Mouse (Mus musculus): ENCODE data around the gene Nyap1. TPM values are rescaled to one million over a fixed set of nuclear protein-coding genes. Genes with fewer than 3 reads are reported as not detected.

The Nyap1 gene
- under 1 TPM; 0.98 to 0.99 TPM for total RNA-seq (2021)

DNA sequence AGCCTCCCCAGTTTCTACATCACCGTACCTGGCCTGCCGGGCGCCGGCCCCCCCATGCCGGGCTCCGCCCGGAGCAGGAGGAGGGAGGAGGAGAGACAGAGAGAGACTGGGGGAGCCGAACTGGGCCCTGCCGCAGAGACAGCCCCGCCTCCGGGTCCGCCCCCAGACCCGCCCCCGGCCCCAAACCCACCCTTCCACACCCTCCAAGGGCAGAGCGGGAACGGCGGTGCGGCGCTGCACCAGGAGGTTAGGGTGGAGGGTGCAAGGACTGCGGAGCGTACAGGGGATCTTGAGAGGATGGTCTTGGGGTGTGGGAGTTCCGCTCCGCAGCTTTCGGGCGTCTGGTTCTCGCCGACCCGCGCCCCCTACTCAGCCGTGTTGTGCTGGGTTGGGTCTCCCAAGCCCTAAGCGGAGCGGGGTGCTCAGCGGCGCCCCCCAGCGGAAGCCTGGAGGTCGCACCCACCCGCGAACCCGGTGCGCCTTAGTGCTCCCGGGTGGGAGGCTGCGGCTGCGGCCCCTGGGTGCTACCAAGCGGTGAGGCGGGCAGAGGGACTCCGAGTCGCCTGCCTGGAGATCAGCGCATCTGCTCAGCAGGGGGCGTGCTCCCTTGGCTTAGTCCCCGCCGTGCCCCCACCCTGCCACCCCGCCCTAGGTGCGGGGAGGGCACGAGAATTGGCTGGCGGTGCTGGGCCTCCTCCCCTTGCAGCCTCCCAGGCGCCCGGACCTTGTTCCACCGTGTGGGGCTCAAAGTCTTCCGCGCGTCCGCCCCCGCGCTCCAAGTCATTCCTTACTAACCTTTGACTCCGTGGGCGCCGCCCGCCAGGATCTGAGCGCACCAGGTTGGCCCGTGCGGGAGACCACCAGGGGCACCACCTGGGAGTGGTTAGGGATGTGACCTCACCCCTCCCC lies at the start of gene Nyap1:
Gene Nyap1, minus strand, starts transcription at position 585 of the 909 bp plus-strand sequence.
- intact Hi-C loops (cut with DNase I), result no loop called here
- peak; percentile 42 for DNase-seq (ENCODE audit: low spot score)

DNA sequence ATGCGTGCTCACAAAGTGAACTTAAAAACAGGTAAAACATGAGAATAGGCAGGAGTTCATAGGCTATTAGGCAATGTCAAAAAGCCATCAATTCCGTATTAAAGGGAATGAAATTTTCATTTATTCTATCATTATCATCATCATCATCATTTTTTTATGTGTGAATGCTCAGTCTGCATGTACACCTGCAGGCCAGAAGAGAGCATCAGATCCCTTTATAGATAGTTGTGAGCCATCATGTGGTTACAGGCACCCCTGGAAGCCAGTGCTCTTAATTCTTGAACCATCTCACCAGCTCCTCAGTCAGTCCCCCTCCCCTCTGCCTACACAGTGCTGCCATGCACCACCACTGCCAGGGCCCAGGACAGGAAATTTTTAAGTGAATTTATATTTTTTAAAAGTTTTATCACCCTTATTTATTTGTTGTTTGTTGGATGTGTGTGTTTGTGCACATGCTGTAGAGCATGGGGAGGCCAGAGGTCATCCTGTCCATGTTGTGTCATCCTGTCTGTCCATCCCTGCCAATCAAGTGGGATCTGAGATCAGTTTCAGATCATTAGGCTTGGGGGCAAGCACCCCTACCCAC lies 47.6 kb upstream of the Nyap1 start:
- DNase-seq (ENCODE audit: low spot score), result no peak
- intact Hi-C loops (cut with DNase I), result loop anchor here (5.0 kb wide), 1 partner anchor 378 kb away; no protein-coding TSS in a partner anchor

DNA sequence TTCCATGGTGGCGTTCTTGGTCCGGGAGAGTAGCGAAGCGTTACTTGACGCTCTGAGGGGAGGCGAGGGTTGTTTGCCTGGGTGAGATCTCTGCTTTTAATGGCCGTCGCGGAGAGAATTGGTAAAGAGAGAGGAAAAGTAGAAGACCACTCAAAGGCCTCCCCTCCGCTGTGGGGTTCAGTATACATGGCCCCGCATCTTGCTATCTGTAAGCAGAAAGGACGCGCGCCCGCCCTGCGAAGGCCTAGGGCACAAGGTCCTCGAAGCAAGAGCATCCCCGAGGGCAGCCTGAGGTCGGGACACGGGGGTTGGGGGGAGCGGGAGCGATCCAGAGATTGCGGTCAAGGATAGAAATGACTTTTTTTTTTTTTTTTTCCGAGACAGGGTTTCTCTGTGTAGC lies 46.8 kb upstream of the Nyap1 start:
- no peak for DNase-seq (ENCODE audit: low spot score)
- intact Hi-C loops (cut with DNase I), result loop anchor here (5.0 kb wide), 1 partner anchor 379 kb away; no protein-coding TSS in a partner anchor

DNA sequence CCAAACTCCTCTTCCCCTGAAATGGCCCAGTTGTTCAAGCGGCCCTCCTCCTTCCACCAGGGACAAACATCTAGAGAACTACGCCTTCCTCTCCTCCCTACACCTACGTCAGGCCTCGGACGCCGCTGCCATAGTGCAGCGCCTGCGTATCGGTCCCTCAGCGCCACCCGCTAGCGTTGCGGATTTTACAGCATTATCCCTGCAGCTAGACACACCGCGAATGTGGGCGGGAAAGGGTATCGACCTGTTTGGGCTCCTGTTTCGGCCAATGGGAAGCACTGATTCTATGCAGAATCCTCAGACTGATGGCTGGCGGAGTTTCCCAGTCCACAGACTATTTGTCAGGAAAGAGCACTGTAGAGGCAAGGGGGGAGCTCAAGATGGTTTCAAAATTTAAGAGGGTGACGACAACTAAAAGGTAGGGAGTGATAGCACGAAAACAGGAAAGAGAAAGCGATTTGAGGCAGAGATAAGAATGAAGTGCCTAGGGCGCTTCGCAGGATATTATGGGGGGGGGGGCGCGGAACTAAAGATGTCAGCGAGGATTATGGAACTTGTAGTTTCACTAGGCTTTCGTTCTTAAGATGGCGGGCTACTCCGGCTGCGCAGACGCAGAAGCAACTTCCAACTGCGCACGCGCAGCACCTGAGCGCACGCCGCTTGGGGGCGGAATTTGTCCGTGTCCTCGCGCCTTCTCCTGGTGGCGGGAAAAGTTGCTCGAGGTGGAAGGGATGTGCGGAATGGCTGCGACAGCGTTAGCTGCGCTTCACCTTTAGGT lies 45.9 kb upstream of the Nyap1 start, which contains the start of the genes Mepce and Zcwpw1:
Gene Mepce, minus strand, starts transcription at position 505 of the 778 bp plus-strand sequence.
Gene Zcwpw1, plus strand, starts transcription at position 648 of the 778 bp plus-strand sequence.
- intact Hi-C loops (cut with DNase I), result loop anchor here (5.0 kb wide), 1 partner anchor 380 kb away; no protein-coding TSS in a partner anchor
- DNase-seq (ENCODE audit: low spot score), result peak; percentile 89

DNA sequence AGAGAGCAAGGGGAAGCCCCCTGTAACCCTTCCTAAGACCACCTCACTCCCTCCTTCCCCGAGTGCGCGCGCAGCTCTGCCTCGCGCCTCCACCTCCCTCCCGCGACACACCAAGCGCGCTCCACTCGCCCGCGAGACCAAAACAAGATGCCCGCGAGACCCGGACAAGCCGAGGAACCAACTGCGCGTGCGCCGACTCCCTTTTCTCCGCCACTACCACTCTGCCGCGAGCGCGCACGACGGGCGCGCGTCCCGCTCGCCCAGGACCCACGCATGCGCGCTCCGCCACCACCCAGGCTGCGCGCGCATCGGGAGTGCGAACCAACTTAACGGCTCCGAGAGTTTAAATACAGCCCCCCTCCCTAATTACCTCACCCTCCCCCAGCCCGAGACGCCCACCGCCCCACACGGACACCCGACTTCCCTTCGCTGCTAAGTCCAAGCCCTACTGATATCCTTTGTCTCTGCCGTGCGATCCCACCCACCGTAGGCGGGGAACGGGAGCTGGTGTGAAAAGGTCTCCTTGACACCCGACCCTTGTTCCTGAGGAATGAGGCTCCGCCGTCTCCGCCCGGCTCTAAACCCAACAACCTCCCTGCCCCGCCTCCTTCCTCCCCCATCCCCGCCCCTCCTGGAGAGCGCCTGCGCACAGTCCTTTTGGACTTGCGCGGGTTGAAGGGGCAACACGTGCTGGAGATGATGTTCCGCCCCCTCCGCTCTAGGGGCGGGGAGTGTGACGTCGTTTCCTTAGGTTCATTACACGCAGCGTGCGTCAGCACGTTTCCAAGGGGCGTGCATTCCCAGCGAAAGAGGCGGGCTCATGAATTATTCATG lies 44.9 kb upstream of the Nyap1 start:
- DNase-seq (ENCODE audit: low spot score), result peak; percentile 98
- intact Hi-C loops (cut with DNase I), result loop anchor here (5.0 kb wide), 1 partner anchor 381 kb away; no protein-coding TSS in a partner anchor

DNA sequence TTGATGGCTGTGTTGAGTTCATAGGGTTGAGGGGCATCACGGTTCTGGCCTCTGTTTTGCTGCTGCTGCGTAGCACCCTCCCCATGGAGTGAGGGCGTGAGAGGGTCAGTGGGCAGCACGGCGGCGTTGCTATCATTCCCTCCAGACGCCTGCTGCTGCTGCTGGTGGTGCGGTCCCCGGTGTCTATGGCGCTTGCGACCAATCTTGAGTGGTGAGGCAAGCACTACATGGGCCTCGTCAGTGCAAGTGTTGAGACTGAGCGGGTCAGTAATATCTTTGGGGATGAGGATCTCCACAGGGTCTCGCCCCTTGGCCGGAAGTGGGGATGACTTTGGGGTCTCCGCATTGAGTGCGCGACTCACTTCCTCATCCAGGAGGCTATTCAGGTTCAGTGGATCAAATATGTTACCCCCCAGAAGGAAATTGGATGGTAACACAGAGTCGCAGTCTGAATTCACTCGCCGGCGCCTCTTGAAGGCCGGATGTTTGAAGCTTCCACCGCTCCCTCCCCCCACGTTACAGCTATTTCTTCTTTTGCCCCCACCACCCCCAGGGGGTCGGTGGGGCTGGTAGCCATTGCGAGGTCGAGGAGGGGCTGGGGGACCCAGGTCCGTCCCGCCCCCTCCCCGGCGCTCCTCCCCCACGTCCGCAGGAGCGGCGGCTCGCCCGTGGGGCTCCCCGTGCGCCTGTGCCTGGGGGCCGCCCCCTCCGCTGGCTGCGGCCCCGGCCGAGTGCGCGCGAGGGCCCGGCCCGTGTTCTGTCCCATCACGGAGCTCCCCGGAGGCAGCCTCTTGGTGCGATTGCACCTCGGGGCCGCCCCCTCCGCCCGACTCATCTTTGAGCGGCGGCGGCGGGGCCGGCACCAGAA lies 44.0 kb upstream of the Nyap1 start:
- intact Hi-C loops (cut with DNase I), result loop anchor here (5.0 kb wide), 1 partner anchor 382 kb away; no protein-coding TSS in a partner anchor

DNA sequence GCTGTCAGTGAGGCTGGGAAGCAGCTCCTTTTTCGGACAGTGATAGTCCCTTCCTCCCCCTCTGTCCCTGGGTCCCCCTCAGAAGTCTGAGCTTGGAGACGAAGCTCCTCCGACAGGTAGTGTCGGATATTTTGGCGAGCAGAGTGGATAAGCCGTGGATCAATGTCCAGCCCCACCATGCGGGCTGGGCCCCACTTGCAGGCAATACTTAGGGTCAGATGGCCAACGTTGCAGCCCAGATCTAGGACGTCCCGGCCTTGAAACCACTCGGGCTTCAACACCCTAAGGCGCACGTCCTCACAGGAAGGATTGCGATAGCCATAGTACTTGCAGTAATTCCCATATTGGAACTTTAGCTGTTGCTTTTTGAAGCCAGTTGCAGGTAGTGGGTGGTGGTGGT lies 43.1 kb upstream of the Nyap1 start:
- no peak for DNase-seq (ENCODE audit: low spot score)
- intact Hi-C loops (cut with DNase I), result no loop called here

More for the DNA sequence above, 44.0 kb upstream of the Nyap1 start:
- no peak for DNase-seq (ENCODE audit: low spot score)

DNA sequence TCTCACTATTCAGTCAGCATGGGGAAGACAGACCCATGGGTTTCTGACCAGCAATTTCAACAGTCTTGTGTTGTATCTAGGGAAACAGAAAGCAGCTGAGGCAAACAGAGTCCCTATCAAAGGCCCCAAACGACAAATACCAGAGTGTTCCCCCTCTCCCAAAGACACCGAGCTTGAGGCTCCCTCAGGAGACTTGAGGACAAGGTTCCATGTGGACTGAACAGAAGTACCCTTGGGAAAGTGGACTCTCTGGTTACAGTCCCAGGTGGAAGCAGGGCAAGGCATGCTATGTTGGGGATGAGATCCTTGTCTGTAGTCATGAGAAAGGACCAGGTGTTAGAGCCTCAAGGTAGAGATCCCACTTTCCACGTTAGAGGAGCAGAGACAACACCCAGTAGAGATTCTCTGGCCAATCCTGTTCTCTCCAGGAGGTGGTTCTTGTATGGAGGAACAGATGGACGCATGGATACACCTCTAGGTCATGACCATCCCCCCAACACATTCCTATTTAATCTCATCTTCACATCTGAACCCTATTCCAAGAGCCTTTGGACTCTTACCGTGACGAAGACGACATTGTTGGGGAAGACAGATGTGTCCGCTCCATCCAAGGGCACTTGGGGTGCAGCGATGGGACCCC lies 42.6 kb upstream of the Nyap1 start:
- intact Hi-C loops (cut with DNase I), result no loop called here
- DNase-seq (ENCODE audit: low spot score), result no peak

DNA sequence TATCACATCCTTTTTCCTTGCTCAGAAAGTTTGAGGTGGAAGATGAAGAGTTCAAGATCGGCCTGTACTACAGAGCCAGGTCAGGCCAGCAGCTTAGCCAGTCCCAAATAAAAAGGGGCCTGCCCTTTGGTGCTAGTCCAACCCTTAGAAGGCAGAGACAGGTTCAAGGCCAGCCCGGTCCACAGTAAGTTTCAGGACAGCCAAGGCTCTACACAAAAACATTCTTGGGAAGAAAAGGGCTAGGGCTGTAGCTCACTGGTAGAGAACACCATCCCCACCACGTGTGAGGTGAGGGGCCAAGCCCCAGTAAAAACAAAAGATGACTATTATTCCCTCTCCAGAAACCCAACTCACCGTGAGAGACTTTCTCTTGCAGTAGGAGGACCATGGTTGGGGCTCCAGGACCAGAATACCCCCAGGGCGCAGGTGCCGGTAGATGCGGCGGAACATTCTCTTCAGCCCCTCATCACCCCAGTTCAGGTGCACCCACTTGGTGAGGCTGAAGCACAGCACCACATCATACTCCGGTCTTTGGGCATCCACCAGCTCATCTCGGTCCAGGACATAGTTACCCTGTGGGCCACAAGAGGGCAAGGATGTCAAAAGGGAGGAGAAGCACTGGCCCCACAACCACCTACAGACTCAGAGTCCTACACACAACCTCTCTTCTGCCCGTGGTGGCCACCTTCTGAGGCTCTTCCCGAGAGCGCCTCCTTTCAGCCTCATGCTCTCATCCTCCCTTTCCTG lies 41.5 kb upstream of the Nyap1 start:
- intact Hi-C loops (cut with DNase I), result no loop called here
- DNase-seq (ENCODE audit: low spot score), result no peak

DNA sequence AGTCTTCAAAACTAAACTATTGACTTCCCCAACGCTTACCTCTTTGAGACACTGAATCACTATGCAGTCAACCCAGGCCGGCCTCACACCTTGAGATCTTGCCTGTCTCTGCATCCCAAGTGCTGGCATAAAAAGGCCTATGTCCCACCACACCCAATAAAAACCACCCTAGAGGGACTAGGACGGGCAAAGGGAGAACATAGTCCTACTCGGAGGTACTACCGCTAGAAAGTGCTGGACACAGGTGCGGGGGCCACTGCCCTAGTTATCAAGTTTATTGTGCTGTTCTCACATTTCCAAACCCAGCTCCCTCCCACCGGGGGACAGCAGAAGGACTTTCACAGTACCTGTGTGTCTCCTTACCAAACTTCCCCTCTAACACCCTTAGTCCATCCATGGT lies 40.3 kb upstream of the Nyap1 start:
- no peak for DNase-seq (ENCODE audit: low spot score)
- intact Hi-C loops (cut with DNase I), result no loop called here

DNA sequence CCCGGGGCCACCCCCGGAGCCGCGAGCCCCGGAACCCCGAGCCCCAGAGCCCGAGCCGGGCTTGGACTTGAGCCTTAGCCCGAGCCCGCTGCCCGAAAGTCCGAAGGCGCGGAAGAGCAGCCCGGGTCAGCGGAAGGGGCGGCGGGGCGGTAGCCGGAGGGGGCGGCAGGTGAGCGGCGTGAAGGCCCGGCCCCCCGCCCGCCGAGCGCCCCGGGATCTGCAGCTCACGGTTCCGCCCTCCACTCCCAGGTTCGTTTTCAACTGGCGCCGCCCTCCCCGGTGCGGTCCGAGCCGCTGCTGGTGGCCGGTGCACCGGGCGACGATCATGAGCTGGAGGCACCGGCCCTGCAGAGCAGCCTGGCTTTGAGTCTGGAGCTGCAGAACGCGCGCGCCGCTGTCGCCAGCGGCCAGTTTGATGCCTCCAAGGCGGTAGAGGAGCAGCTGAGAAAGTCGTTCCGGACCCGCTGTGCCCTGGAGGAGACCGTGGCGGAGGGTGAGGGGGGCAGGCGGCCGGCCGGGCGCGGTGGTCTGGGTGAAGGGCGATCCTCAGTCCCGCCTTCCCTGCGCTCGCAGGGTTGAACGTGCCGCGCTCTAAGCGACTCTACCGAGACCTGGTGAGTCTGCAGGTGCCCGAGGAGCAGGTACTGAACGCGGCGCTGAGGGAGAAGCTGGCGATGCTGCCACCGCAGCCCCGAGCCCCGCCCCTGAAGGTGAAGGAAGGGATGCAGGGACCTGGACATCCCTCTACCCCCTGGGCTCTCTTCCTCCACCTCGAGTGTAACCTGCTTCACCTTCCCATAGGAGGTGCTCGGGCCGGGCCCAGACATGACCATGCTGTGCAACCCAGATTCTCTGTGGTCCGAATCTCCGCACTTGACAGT lies 37.9 kb upstream of the Nyap1 start:
- DNase-seq (ENCODE audit: low spot score), result no peak
- intact Hi-C loops (cut with DNase I), result loop anchor here (5.0 kb wide), 2 partner anchors 442 to 792 kb away; partner anchors contain the start of genes Plod3 and Znhit1

DNA sequence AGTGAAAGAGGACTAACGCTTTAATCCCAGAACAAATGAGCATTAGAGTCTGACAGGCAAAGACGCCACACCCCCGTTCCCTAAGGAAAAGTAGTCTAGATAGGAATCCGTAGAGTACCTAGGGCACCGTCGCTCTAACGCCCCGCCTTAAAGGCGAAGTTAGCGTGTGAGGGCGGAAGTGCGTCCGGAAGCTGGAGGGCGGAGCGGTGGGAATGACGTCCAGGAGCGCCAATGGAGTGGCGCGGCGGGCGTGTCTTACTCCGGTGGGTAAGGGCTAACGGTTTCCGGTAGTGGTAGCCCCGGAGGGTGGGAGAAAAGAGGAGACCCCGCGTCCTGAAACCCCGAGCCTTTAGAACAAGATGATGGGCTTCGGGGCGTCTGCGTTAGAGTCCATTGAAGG lies 37.2 kb upstream of the Nyap1 start, which contains the start of gene Ppp1r35:
Gene Ppp1r35, plus strand, starts transcription at position 215 of the 400 bp plus-strand sequence.
- peak; percentile 91 for DNase-seq (ENCODE audit: low spot score)
- intact Hi-C loops (cut with DNase I), result loop anchor here (5.0 kb wide), 2 partner anchors 441 to 791 kb away; partner anchors contain the start of genes Plod3 and Znhit1

DNA sequence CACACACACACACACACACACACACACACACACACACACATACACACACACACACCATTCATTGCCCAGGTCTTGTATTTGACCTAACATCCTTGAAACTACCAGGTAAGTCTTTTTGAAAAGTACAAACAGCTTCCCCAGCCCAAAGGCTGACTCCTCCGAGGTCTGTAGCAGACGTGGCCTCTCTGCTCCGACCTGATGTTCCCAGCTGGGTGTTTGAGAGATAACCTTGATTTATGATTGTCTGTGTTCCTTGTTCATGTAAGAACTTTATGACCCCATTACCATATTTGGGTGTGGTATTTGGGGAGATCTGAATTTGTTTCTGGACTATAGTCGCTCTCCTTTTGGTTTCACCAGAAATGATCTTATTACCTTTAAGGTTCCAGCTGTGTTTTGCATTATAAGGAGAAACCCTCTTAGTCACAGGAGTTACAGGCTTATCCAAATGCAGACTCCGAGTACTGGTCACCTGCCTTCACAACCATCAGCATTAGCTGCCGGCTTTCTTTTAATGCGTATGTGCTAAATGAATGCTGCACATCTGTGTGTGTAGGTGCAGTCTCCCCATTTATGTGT lies 35.9 kb upstream of the Nyap1 start:
- no peak for DNase-seq (ENCODE audit: low spot score)
- intact Hi-C loops (cut with DNase I), result loop anchor here (5.0 kb wide), 2 partner anchors 440 to 790 kb away; partner anchors contain the start of genes Plod3 and Znhit1

DNA sequence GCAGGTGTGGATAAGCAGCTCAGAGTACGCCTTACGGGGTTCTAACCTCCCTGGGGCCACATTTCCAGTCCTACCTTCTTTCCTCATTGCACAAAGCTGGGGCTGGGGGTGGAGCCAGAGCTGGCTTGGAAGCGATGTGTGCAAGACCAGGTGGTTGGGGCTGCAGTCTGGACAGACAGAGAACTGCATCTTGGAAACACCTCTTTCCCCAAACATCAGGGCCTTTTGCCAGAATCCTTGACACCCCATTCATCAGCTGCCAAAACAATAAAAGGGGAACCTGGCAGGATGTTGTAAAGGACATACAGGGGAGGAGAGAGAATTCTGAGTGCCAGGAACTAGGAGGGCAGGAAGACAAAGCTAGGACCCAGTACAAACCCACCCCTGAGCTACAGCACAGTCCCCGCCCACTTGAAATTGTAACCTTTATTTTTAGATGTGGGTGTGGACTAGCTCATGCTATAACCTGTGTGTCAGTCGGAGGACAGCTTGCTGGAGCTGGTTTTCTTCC lies 35.1 kb upstream of the Nyap1 start:
- DNase-seq (ENCODE audit: low spot score), result no peak
- intact Hi-C loops (cut with DNase I), result loop anchor here (5.0 kb wide), 2 partner anchors 439 to 789 kb away; partner anchors contain the start of genes Plod3 and Znhit1

All from heart, postnatal 25 days (tissue).